Mouse (Mus musculus): ENCODE results near the gene Pla2g6. TPM values are rescaled to one million over a fixed set of nuclear protein-coding genes. Genes with fewer than 3 reads are reported as not detected.

Gene Pla2g6
- polyA plus RNA-seq, 1 experiment from 2014 or later: 9.9 TPM

DNA sequence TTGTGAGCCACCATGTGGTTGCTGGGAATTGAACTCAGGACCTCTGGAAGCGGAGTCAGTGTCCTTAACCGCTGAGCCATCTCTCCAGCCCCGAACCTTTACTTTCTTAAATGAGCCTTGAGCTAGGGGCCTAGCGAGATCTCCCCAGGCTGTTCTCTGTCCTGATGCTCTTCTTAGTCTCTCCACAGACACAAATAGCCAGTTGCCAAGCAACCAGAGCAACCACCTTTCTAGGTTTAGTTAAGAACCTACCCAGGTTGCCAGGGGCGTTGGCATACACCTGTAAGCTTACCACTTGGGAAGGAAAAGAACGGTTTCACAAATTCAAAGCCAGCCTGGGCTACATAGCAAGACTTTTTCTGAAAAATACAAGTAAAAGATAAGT lies 1.8 kb upstream of the Pla2g6 start:
- Histone ChIP-seq H3K4me3 (no peak overlapping the region), H3K27me3 (no peaks in the 10 kb centered on the region), H3K9me3 (replicated peaks) (no peaks in the 10 kb centered on the region), H3K36me3 (no peaks in the 10 kb centered on the region), H3K4me1 (replicated peaks) (peaks cover 23% of the 10 kb centered on the region), H3K9ac (no peak overlapping the region), H3K4me2 (no peak overlapping the region), H3K27ac (0 out of 2 replicates have a peak overlapping the region, but pooled peaks have one; percentile 31)
- ATAC-seq (replicated peaks; ENCODE audit: insufficient number of reproducible peaks, insufficient read depth, low FRiP score, low read depth): no peak
- 85% methylated on average over 6 of the region's 6 CpGs for WGBS

DNA sequence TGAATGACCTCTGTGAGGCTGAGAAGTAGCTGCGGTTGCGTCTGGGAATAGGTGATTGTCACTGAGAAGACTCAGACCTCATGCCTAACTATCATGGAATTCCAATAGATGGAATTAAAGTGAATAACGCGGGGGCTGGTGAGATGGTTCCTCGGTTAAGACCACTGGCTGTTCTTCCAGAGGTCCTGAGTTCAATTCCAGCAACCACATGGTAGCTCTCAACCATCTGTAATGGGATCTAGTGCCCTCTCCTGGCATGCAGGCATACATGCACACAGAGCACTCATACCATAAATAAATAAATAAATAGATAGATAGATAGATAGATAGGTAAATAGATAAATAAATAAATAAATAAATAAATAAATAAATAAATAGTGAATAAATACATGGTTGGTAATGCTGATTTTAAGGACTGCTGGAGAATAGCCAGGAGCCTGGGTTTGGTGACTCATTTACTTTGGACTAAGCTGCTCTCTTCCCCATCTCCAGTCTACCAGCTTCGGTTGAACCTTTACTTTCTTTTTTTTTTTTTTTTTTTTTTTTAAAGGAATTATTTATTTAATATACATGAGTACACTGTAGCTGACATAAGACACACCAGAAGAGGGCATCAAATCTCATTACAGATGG lies 1.3 kb upstream of the Pla2g6 start:
- WGBS: 93% methylated on average over 6 of the region's 6 CpGs
- H3K4me3 ChIP-seq: no peak overlapping the region
- no peaks in the 10 kb centered on the region for H3K36me3 ChIP-seq
- no peak overlapping the region for H3K4me2 ChIP-seq
- no peaks in the 10 kb centered on the region for H3K9me3 ChIP-seq (replicated peaks)
- H3K27ac ChIP-seq: no peak overlapping the region
- no peaks in the 10 kb centered on the region for H3K27me3 ChIP-seq
- ATAC-seq (replicated peaks; ENCODE audit: insufficient number of reproducible peaks, insufficient read depth, low FRiP score, low read depth): no peak
- H3K4me1 ChIP-seq (replicated peaks): peaks cover 28% of the 10 kb centered on the region
- no peak overlapping the region for H3K9ac ChIP-seq

DNA sequence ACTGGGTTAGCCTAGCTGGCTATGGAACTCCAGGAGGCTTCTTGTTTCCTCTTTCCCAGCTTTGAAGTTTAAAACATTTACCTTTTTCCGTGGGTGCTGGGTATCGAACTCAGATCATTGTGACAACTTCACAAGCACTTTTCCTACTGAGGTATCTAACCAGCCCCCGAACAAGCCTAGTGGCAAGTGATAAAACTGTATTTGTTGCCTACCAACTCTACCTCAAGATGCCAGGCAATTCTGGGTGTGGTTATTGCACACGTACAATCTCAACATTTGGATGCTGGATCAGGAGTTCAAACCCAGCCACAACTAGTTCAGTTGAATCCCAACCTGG lies 717 bp upstream of the Pla2g6 start:
- H3K27ac ChIP-seq: no peak overlapping the region
- 93% methylated on average over 4 of the region's 4 CpGs for WGBS
- no peak overlapping the region for H3K9ac ChIP-seq
- no peaks in the 10 kb centered on the region for H3K36me3 ChIP-seq
- ATAC-seq (replicated peaks; ENCODE audit: insufficient number of reproducible peaks, insufficient read depth, low FRiP score, low read depth): no peak
- 0 out of 2 replicates have a peak overlapping the region, but pooled peaks have one; percentile 86 for H3K4me2 ChIP-seq
- no peak overlapping the region for H3K4me3 ChIP-seq
- H3K9me3 ChIP-seq (replicated peaks): no peaks in the 10 kb centered on the region
- H3K4me1 ChIP-seq (replicated peaks): peaks cover 33% of the 10 kb centered on the region
- H3K27me3 ChIP-seq: no peaks in the 10 kb centered on the region

DNA sequence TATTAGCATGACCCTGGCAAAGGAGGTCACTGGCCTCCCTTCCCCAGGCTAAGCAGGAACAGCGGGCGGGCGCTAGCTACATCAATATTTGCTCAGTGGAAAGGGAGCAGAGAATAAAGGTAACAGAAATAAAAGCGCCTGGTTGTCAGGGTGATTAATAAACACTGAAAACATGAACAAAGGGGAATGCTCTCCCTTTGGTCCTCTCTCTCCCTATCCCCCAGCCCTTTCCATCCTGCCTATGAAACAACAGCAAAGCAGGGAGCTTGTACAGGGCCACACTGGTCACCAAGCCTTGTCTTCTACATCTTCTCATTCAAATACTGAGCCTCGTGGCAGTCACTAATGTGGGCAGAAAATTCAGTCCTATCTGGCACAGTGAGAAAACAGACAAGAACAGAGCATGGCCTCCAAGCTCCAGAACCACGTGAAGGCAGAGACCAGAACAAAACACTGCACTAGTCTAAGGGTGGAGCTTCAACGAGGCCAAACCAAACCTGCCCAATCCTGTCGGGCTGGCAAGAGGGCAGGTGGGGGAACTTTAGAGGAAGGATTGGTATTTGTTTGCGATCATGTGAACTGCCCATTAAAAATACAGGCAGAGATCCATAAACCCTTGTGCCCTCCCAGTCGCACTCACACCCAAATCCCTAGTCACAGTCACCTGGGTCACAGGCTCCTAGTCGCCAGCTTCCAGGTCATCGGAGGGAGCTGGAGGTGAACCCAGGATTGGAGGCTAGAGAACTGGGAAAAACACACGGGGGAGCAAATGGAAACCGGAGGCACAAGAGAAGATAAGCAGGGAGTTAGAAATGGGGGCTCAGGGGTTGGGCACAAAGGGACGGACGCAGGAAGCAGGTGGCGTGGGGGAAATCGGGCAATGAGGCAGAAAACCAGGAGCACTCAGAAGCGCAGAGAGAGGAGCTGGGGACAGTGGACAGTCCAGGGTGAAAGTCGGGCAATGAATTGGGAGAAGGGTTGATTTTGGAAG lies 924 bp downstream of the Pla2g6 start:
- Histone ChIP-seq H3K9me3 (replicated peaks) (no peaks in the 10 kb centered on the region), H3K4me2 (peak overlapping the region; percentile 86), H3K4me3 (peak overlapping the region; percentile 68), H3K27me3 (no peaks in the 10 kb centered on the region), H3K9ac (peak overlapping the region; percentile 72), H3K4me1 (replicated peaks) (peaks cover 48% of the 10 kb centered on the region), H3K27ac (peak overlapping the region; percentile 91), H3K36me3 (no peaks in the 10 kb centered on the region)
- WGBS: 16% methylated on average over 20 of the region's 20 CpGs
- ATAC-seq (replicated peaks; ENCODE audit: insufficient number of reproducible peaks, insufficient read depth, low FRiP score, low read depth): peak; percentile 2

DNA sequence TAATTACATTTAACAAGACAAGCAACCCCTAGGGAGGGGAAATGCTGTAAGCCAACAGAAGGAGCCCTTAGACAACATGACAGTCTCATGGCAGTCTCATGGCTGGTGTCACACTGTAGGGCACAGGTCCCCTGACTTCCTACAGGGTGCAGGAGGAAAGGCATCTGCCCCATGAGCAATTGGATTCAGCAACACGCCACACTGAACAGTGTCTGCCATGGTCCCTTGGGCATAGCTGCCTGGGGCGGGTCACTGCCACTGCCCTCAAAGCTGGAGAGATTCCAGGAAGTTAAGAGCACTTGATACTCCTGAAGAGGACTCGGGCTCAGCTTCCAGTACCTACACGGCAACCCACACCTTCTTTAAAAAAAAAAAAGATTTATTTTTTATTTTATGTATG lies 1.9 kb downstream of the Pla2g6 start:
- ATAC-seq (replicated peaks; ENCODE audit: insufficient number of reproducible peaks, insufficient read depth, low FRiP score, low read depth): no peak
- Histone ChIP-seq H3K36me3 (no peaks in the 10 kb centered on the region), H3K9ac (no peak overlapping the region), H3K27ac (peak overlapping the region; percentile 42; the same call in 1 of the 2 replicates), H3K4me3 (no peak overlapping the region), H3K4me1 (replicated peaks) (peaks cover 56% of the 10 kb centered on the region), H3K9me3 (replicated peaks) (no peaks in the 10 kb centered on the region), H3K27me3 (no peaks in the 10 kb centered on the region), H3K4me2 (peak overlapping the region; percentile 86)
- WGBS: 53% methylated on average over 4 of the region's 4 CpGs

DNA sequence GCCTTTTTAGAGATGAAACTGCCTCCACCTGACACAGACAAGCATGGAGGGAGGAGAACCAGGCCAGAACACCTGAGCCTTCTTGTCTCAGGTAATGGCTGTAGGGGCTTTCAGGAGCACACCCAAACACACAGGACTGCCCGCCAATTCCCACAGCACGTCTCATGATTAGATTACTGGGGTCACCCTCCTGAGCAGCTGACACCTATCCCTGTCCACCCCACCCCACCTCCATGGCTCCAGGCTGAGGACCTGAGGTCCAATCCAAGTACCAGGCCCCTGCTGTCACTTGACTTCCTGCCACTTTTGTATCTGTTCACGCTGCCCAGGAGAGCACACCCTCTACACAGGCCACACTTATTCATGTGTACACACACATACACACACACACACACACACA lies 2.4 kb downstream of the Pla2g6 start:
- Histone ChIP-seq H3K4me3 (no peak overlapping the region), H3K9ac (no peak overlapping the region), H3K27me3 (no peaks in the 10 kb centered on the region), H3K9me3 (replicated peaks) (no peaks in the 10 kb centered on the region), H3K36me3 (no peaks in the 10 kb centered on the region), H3K4me1 (replicated peaks) (peaks cover 56% of the 10 kb centered on the region), H3K27ac (0 out of 2 replicates have a peak overlapping the region, but pooled peaks have one; percentile 42), H3K4me2 (peak overlapping the region; percentile 86; the same call in 1 of the 2 replicates)
- WGBS: 77% methylated on average over 3 of the region's 3 CpGs
- no peak for ATAC-seq (replicated peaks; ENCODE audit: insufficient number of reproducible peaks, insufficient read depth, low FRiP score, low read depth)

DNA sequence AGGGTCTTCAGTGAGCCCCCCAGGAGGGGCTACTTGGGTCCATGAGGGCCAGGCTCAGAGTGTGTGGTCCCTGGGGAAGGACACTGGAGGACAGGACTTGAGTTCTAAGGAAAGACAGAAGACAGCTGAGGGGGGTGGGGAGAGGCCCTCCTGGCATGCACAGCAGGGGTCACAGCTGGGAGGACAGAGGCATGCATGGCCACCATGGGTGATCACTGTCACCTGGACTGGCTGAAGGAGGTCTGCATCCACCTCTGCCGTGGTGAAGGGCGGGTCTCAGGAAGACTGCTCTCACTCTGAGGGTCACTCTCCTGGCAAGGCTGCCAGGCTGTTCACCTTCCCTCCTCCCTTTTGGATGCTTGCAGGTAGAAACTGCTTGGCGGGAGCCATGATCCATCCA lies 3.8 kb downstream of the Pla2g6 start:
- Histone ChIP-seq H3K4me3 (no peak overlapping the region), H3K27ac (peak overlapping the region; percentile 83), H3K4me2 (no peak overlapping the region), H3K4me1 (replicated peaks) (peaks cover 56% of the 10 kb centered on the region), H3K27me3 (no peaks in the 10 kb centered on the region), H3K9me3 (replicated peaks) (no peaks in the 10 kb centered on the region), H3K9ac (no peak overlapping the region), H3K36me3 (no peaks in the 10 kb centered on the region)
- no peak for ATAC-seq (replicated peaks; ENCODE audit: insufficient number of reproducible peaks, insufficient read depth, low FRiP score, low read depth)
- 91% methylated on average over 3 of the region's 3 CpGs for WGBS

DNA sequence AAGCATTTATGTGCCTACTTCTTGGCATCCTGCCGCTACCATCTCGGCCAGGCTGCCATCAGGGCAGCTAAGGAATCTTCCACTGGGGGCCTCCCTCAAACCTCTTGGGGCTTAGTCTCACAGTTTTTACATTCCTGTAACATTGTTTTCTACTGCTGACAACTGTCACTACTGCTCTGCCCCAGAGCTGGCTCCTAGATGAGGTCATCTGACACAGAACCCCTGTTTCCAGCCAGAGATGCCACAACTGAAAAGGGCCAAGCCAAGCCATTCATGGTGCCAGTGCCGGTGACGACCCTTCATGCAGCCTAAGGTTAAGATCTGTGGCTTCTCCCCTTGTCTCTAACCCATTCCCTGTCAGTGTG lies 4.4 kb downstream of the Pla2g6 start:
- H3K27me3 ChIP-seq: no peaks in the 10 kb centered on the region
- 42% methylated on average over 4 of the region's 4 CpGs for WGBS
- 0 out of 2 replicates have a peak overlapping the region, but pooled peaks have one; percentile 13 for H3K4me2 ChIP-seq
- H3K4me3 ChIP-seq: no peak overlapping the region
- H3K9me3 ChIP-seq (replicated peaks): no peaks in the 10 kb centered on the region
- no peak overlapping the region for H3K9ac ChIP-seq
- no peaks in the 10 kb centered on the region for H3K36me3 ChIP-seq
- H3K4me1 ChIP-seq (replicated peaks): peaks cover 56% of the 10 kb centered on the region
- H3K27ac ChIP-seq: peak overlapping the region; percentile 83
- no peak for ATAC-seq (replicated peaks; ENCODE audit: insufficient number of reproducible peaks, insufficient read depth, low FRiP score, low read depth)

DNA sequence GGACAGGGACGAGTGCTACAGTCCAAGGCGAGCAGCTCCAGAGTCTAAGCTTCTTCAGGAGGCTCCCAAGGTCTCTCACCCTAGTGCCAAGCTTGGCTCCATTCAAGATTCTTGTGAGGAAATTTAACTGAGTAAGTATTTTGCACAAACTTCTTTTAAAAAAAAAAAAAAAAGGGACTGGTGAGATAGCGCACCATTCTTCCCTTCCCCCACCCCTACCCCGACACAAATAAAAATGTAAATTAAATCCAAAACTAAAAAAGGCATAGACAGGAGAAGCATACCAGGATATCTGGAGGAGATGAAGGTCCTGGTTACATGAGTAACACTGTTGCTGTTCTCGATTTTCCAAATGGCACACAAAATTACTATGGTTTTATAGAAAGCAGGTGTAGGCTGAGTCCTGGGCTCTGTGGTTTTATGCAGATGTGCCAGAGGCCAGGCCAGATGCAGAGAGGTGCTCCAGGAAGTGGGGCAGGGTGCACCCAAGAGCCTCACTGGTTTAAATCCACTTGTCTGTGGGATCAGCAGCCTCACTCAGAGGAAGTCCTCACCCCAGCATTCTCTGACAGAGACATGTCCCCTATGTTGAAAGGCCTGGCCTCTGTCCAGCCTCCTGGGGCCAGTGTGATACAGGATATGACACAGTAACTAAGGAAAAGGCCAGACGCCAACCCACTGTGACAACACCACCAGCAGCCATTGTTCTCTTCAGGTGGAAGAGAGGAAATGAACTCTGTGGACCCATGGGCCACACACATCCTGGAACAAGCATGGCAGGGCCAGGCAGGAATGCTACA lies 5.0 kb downstream of the Pla2g6 start:
- Histone ChIP-seq H3K4me1 (replicated peaks) (peaks cover 56% of the 10 kb centered on the region), H3K36me3 (no peaks in the 10 kb centered on the region), H3K4me3 (no peak overlapping the region), H3K27me3 (no peaks in the 10 kb centered on the region), H3K9ac (no peak overlapping the region), H3K4me2 (peak overlapping the region; percentile 13; the same call in 1 of the 2 replicates), H3K27ac (peak overlapping the region; percentile 83), H3K9me3 (replicated peaks) (no peaks in the 10 kb centered on the region)
- WGBS: 54% methylated on average over 6 of the region's 6 CpGs
- ATAC-seq (replicated peaks; ENCODE audit: insufficient number of reproducible peaks, insufficient read depth, low FRiP score, low read depth): no peak; the same call in 1 of the 2 replicates

DNA sequence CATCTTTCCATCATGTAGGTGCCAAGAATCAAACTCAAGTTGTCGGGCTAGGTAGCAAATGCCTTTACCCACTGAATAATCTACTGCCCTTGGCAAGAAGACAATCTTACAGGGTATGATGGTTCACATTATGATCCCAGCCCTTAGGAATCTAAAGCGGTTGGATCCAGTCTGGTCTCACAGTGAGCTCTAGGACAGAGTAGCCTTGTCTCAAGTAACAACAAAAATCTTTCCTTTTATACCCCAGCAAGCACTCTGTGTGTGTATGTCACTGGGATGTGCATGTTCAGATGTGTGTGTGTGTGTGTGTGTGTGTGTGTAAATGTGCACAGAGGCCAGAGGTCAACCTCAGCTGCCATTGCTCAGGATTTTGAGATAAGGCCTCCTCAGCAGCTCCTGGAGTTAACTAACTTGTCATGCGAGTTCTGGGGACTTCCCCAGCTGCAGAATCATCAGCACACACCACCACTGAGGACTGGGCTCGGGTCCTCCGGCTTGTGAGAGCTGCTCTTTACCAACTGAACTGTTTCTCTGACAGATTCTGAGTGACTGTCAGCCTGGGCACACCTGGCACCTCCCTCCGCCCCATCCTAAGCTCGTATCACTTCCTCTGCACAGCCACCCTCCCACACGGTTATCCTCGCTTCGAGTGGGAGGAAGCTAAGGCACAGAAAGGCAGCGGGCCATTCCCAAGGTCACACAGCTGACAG lies 5.8 kb downstream of the Pla2g6 start:
- Histone ChIP-seq H3K36me3 (no peaks in the 10 kb centered on the region), H3K4me2 (0 out of 2 replicates have a peak overlapping the region, but pooled peaks have one; percentile 13), H3K27ac (peak overlapping the region; percentile 83), H3K9ac (no peak overlapping the region), H3K9me3 (replicated peaks) (no peaks in the 10 kb centered on the region), H3K27me3 (no peaks in the 10 kb centered on the region), H3K4me1 (replicated peaks) (peaks cover 54% of the 10 kb centered on the region), H3K4me3 (no peak overlapping the region)
- no peak for ATAC-seq (replicated peaks; ENCODE audit: insufficient number of reproducible peaks, insufficient read depth, low FRiP score, low read depth)
- WGBS: 41% methylated on average over 11 of the region's 11 CpGs

All from heart, embryonic 15.5 days (tissue).